Mouse (Mus musculus): ENCODE results near the gene L3mbtl1. TPM values are rescaled to one million over a fixed set of nuclear protein-coding genes. Genes with fewer than 3 reads are reported as not detected.
A peak's percentile ranks its signal among the peaks of the same experiment; 100 is the strongest.

The L3mbtl1 gene
- polyA plus RNA-seq, 1 experiment from 2014 or later, result 0.06 TPM

- no peak for DNase-seq (ENCODE audit: low spot score)
- Histone ChIP-seq H3K9me3 (replicated peaks; ENCODE audit: control insufficient read depth, low read length) (no peaks in the 10 kb centered on the region), H3K9ac (replicated peaks; ENCODE audit: low read length) (no peak within 1 kb of the TSS), H3K27me3 (ENCODE audit: control insufficient read depth, insufficient read depth, low read length) (no peaks in the 10 kb centered on the region), H3K36me3 (replicated peaks; ENCODE audit: control insufficient read depth, insufficient read depth, low read depth, low read length) (no peaks in the 10 kb centered on the region), H3K4me1 (ENCODE audit: control insufficient read depth, insufficient read depth, low read length) (no peaks in the 10 kb centered on the region), H3K27ac (replicated peaks; ENCODE audit: low read depth, low read length) (no peak within 1 kb of the TSS), H3K4me3 (ENCODE audit: low read depth, low read length) (no peak within 1 kb of the TSS), H3K4me2 (ENCODE audit: low read depth, low read length) (no peak within 1 kb of the TSS)
- no peak for ATAC-seq (replicated peaks; ENCODE audit: insufficient number of reproducible peaks, low FRiP score, low TSS enrichment, low read depth)
- WGBS, result 50% methylated on average over 8 of the region's 8 CpGs
These were observed 43.9 kb downstream of the L3mbtl1 start, which contains the start of gene Sgk2 for GRCm38 (mm10) chr2:162987218-162987617. Sgk2 (plus strand) TSS chr2:162987330.

GRCm38 (mm10) chr2:162988235-162988634 lies 45.0 kb downstream of the L3mbtl1 start:
- 84% methylated on average over 4 of the region's 4 CpGs for WGBS
- no peak for ATAC-seq (replicated peaks; ENCODE audit: insufficient number of reproducible peaks, low FRiP score, low TSS enrichment, low read depth)
- H3K9me3 ChIP-seq (replicated peaks; ENCODE audit: control insufficient read depth, low read length), result no peaks in the 10 kb centered on the region
- DNase-seq (ENCODE audit: low spot score), result no peak
- H3K4me1 ChIP-seq (ENCODE audit: control insufficient read depth, insufficient read depth, low read length), result no peaks in the 10 kb centered on the region
- no peaks in the 10 kb centered on the region for H3K27me3 ChIP-seq (ENCODE audit: control insufficient read depth, insufficient read depth, low read length)
- H3K4me3 ChIP-seq (ENCODE audit: low read depth, low read length), result no peak overlapping the region
- H3K9ac ChIP-seq (replicated peaks; ENCODE audit: low read length), result no peak overlapping the region
- no peak overlapping the region for H3K27ac ChIP-seq (replicated peaks; ENCODE audit: low read depth, low read length)
- no peaks in the 10 kb centered on the region for H3K36me3 ChIP-seq (replicated peaks; ENCODE audit: control insufficient read depth, insufficient read depth, low read depth, low read length)
- H3K4me2 ChIP-seq (ENCODE audit: low read depth, low read length), result no peak overlapping the region

DNA sequence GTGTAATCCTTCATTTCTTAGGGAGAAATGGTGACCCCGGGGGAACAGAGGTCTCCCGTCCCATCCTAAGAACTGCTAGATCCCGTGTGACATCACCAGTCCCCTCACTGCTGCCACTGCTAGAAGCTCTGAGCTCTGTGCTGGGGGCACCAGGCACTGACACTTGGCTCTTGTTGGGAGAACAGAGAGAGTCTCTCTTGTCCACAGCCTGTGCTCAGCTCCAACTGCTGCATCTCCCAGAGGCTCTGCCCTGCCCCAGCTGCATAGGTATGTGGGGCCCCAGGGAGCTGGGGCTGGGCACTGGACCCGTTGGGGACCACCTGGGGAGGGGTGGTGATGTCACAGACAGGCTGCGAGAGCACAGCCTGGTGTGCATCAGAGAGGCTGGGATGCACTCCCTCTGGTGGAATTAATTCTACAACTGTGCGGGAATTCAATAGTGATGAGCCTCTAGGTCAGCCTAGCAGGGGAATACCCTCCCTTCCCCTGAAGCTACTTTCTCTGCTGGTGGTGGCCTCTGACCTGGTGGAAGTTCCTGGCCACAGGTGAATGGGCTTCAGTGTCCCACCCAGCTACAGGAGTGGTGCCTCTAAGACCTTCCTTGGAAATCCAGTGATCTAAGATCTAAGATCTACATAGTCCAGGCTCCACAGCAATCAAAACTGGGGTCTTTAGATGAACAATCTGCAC lies 48.3 kb downstream of the L3mbtl1 start:
- WGBS, result 37% methylated on average over 6 of the region's 6 CpGs
- H3K27me3 ChIP-seq (ENCODE audit: control insufficient read depth, insufficient read depth, low read length), result no peaks in the 10 kb centered on the region
- no peaks in the 10 kb centered on the region for H3K4me1 ChIP-seq (ENCODE audit: control insufficient read depth, insufficient read depth, low read length)
- no peak overlapping the region for H3K4me2 ChIP-seq (ENCODE audit: low read depth, low read length)
- H3K9me3 ChIP-seq (replicated peaks; ENCODE audit: control insufficient read depth, low read length), result no peaks in the 10 kb centered on the region
- DNase-seq (ENCODE audit: low spot score) (no peak), ATAC-seq (replicated peaks; ENCODE audit: insufficient number of reproducible peaks, low FRiP score, low TSS enrichment, low read depth) (0 out of 2 replicates have a peak, but pooled peaks have one; percentile 52)
- H3K36me3 ChIP-seq (replicated peaks; ENCODE audit: control insufficient read depth, insufficient read depth, low read depth, low read length), result no peaks in the 10 kb centered on the region
- no peak overlapping the region for H3K4me3 ChIP-seq (ENCODE audit: low read depth, low read length)
- no peak overlapping the region for H3K9ac ChIP-seq (replicated peaks; ENCODE audit: low read length)
- no peak overlapping the region for H3K27ac ChIP-seq (replicated peaks; ENCODE audit: low read depth, low read length)

GRCm38 (mm10) chr2:162992084-162992437 lies 48.8 kb downstream of the L3mbtl1 start:
- ATAC-seq (replicated peaks; ENCODE audit: insufficient number of reproducible peaks, low FRiP score, low TSS enrichment, low read depth) (no peak), DNase-seq (ENCODE audit: low spot score) (no peak)
- no peak overlapping the region for H3K9ac ChIP-seq (replicated peaks; ENCODE audit: low read length)
- no peaks in the 10 kb centered on the region for H3K36me3 ChIP-seq (replicated peaks; ENCODE audit: control insufficient read depth, insufficient read depth, low read depth, low read length)
- no peak overlapping the region for H3K4me3 ChIP-seq (ENCODE audit: low read depth, low read length)
- no peaks in the 10 kb centered on the region for H3K27me3 ChIP-seq (ENCODE audit: control insufficient read depth, insufficient read depth, low read length)
- H3K4me1 ChIP-seq (ENCODE audit: control insufficient read depth, insufficient read depth, low read length), result no peaks in the 10 kb centered on the region
- H3K27ac ChIP-seq (replicated peaks; ENCODE audit: low read depth, low read length), result no peak overlapping the region
- H3K9me3 ChIP-seq (replicated peaks; ENCODE audit: control insufficient read depth, low read length), result no peaks in the 10 kb centered on the region
- no peak overlapping the region for H3K4me2 ChIP-seq (ENCODE audit: low read depth, low read length)

- no peaks in the 10 kb centered on the region for H3K9me3 ChIP-seq (replicated peaks; ENCODE audit: control insufficient read depth, low read length)
- H3K36me3 ChIP-seq (replicated peaks; ENCODE audit: control insufficient read depth, insufficient read depth, low read depth, low read length), result no peaks in the 10 kb centered on the region
- 76% methylated on average over 9 of the region's 9 CpGs for WGBS
- no peak overlapping the region for H3K4me3 ChIP-seq (ENCODE audit: low read depth, low read length)
- H3K4me1 ChIP-seq (ENCODE audit: control insufficient read depth, insufficient read depth, low read length), result no peaks in the 10 kb centered on the region
- no peak overlapping the region for H3K27ac ChIP-seq (replicated peaks; ENCODE audit: low read depth, low read length)
- DNase-seq (ENCODE audit: low spot score) (no peak), ATAC-seq (replicated peaks; ENCODE audit: insufficient number of reproducible peaks, low FRiP score, low TSS enrichment, low read depth) (no peak)
- H3K9ac ChIP-seq (replicated peaks; ENCODE audit: low read length), result no peak overlapping the region
- H3K27me3 ChIP-seq (ENCODE audit: control insufficient read depth, insufficient read depth, low read length), result no peaks in the 10 kb centered on the region
- no peak overlapping the region for H3K4me2 ChIP-seq (ENCODE audit: low read depth, low read length)
These were observed 50.8 kb downstream of the L3mbtl1 start for GRCm38 (mm10) chr2:162993881-162994616.

GRCm38 (mm10) chr2:162998528-162999230 lies 55.4 kb downstream of the L3mbtl1 start:
- H3K4me3 ChIP-seq (ENCODE audit: low read depth, low read length), result no peak overlapping the region
- H3K27ac ChIP-seq (replicated peaks; ENCODE audit: low read depth, low read length), result no peak overlapping the region
- H3K36me3 ChIP-seq (replicated peaks; ENCODE audit: control insufficient read depth, insufficient read depth, low read depth, low read length), result no peaks in the 10 kb centered on the region
- H3K27me3 ChIP-seq (ENCODE audit: control insufficient read depth, insufficient read depth, low read length), result no peaks in the 10 kb centered on the region
- peak; percentile 90 for DNase-seq (ENCODE audit: low spot score)
- WGBS, result 32% methylated on average over 18 of the region's 18 CpGs
- H3K9me3 ChIP-seq (replicated peaks; ENCODE audit: control insufficient read depth, low read length), result no peaks in the 10 kb centered on the region
- no peak overlapping the region for H3K9ac ChIP-seq (replicated peaks; ENCODE audit: low read length)
- H3K4me2 ChIP-seq (ENCODE audit: low read depth, low read length), result peak overlapping the region; percentile 22
- ATAC-seq (replicated peaks; ENCODE audit: insufficient number of reproducible peaks, low FRiP score, low TSS enrichment, low read depth), result peak; percentile 63; the same call in 1 of the 2 replicates
- no peaks in the 10 kb centered on the region for H3K4me1 ChIP-seq (ENCODE audit: control insufficient read depth, insufficient read depth, low read length)

GRCm38 (mm10) chr2:162999744-163000143 lies 56.5 kb downstream of the L3mbtl1 start:
- Histone ChIP-seq H3K27ac (replicated peaks; ENCODE audit: low read depth, low read length) (no peak overlapping the region), H3K9me3 (replicated peaks; ENCODE audit: control insufficient read depth, low read length) (no peaks in the 10 kb centered on the region), H3K27me3 (ENCODE audit: control insufficient read depth, insufficient read depth, low read length) (no peaks in the 10 kb centered on the region), H3K36me3 (replicated peaks; ENCODE audit: control insufficient read depth, insufficient read depth, low read depth, low read length) (no peaks in the 10 kb centered on the region), H3K4me3 (ENCODE audit: low read depth, low read length) (no peak overlapping the region), H3K9ac (replicated peaks; ENCODE audit: low read length) (no peak overlapping the region), H3K4me2 (ENCODE audit: low read depth, low read length) (no peak overlapping the region), H3K4me1 (ENCODE audit: control insufficient read depth, insufficient read depth, low read length) (no peaks in the 10 kb centered on the region)
- WGBS, result 21% methylated on average over 3 of the region's 3 CpGs
- ATAC-seq (replicated peaks; ENCODE audit: insufficient number of reproducible peaks, low FRiP score, low TSS enrichment, low read depth) (no peak), DNase-seq (ENCODE audit: low spot score) (peak; percentile 55)

DNA sequence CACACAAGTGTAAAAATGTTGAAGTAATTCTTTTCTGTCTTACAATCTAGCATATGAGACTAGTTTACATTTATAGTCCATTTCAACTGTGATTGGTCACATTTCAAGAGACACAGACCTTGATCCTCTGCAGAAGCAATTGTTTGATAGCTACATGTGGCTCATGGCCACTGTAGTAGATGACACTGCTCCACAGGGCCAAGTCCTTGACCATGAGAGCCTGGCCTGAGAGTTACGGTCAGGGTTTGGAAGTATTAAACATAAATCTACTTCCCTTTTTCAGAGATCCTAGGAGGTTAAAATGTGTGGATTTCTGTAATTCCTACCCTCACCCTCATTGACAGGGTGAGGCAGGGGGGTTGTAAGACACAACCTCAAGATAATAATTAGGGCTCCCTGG lies 57.8 kb downstream of the L3mbtl1 start:
- DNase-seq (ENCODE audit: low spot score) (no peak), ATAC-seq (replicated peaks; ENCODE audit: insufficient number of reproducible peaks, low FRiP score, low TSS enrichment, low read depth) (no peak)
- Histone ChIP-seq H3K27ac (replicated peaks; ENCODE audit: low read depth, low read length) (no peak overlapping the region), H3K27me3 (ENCODE audit: control insufficient read depth, insufficient read depth, low read length) (no peaks in the 10 kb centered on the region), H3K4me3 (ENCODE audit: low read depth, low read length) (no peak overlapping the region), H3K4me1 (ENCODE audit: control insufficient read depth, insufficient read depth, low read length) (no peaks in the 10 kb centered on the region), H3K4me2 (ENCODE audit: low read depth, low read length) (no peak overlapping the region), H3K9ac (replicated peaks; ENCODE audit: low read length) (no peak overlapping the region), H3K9me3 (replicated peaks; ENCODE audit: control insufficient read depth, low read length) (no peaks in the 10 kb centered on the region), H3K36me3 (replicated peaks; ENCODE audit: control insufficient read depth, insufficient read depth, low read depth, low read length) (no peaks in the 10 kb centered on the region)
- WGBS, result 92% methylated on average over 1 of the region's 1 CpGs
